Mouse (Mus musculus): ENCODE measurements at regions not wholly inside any gene's neighbourhood (a gene's known extent, or its start where the extent isn't known, plus 50 kb on each side); places are given as distances from the start of the nearest gene placed in this dataset.

GRCm38 (mm10) chr10:8998758-8999398, 113.0 kb upstream of the Sash1 start:
- Histone ChIP-seq H3K9me3 (replicated peaks) (no peaks in the 10 kb centered on the region), H3K36me3 (ENCODE audit: poor library complexity, severe bottlenecking) (no peaks in the 10 kb centered on the region), H3K9ac (no peak overlapping the region), H3K27ac (no peak overlapping the region), H3K4me3 (no peak overlapping the region), H3K27me3 (no peaks in the 10 kb centered on the region), H3K4me1 (0 out of 2 replicates have a peak, but pooled peaks cover 8% of the 10 kb centered on the region), H3K4me2 (no peak overlapping the region)
- peak; percentile 68; the same call in 1 of the 2 replicates for ATAC-seq
- WGBS: 42% methylated on average over 5 of the region's 5 CpGs

- H3K9ac ChIP-seq: no peak overlapping the region
Measured at GRCm38 (mm10) chr10:8998356-8998755, 112.5 kb upstream of the Sash1 start.

DNA sequence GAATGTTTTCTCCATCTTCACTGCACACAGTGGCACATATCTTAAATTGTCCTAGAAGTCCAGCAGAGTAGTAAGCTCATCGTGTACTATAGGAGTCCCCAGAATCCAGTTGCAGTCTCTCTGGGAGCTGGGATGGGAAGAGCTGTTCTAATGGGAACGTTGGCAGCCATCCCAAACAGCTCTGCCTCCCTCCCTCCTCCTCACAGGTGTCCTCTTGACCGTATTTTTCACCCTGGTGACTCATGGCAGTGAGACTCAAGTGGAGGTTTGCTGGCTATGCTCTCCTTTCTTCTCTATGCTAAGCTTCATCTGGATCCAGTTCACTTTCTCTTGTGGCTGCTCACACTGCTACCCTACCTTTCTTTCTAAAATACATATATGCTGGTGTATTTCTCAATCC, 109.2 kb upstream of the Sash1 start:
- Histone ChIP-seq H3K4me2 (no peak overlapping the region), H3K9me3 (replicated peaks) (no peaks in the 10 kb centered on the region), H3K27ac (no peak overlapping the region), H3K9ac (no peak overlapping the region), H3K4me1 (peaks cover 21% of the 10 kb centered on the region; the same call in 1 of the 2 replicates), H3K36me3 (ENCODE audit: poor library complexity, severe bottlenecking) (no peaks in the 10 kb centered on the region), H3K4me3 (no peak overlapping the region), H3K27me3 (no peaks in the 10 kb centered on the region)
- ATAC-seq: no peak
- WGBS: 72% methylated on average over 3 of the region's 3 CpGs

More at GRCm38 (mm10) chr10:8998356-8998755, 112.5 kb upstream of the Sash1 start:
- no peaks in the 10 kb centered on the region for H3K9me3 ChIP-seq (replicated peaks)
- ATAC-seq: no peak
- no peak overlapping the region for H3K4me2 ChIP-seq
- H3K27ac ChIP-seq: no peak overlapping the region
- H3K4me1 ChIP-seq: 0 out of 2 replicates have a peak, but pooled peaks cover 8% of the 10 kb centered on the region
- H3K36me3 ChIP-seq (ENCODE audit: poor library complexity, severe bottlenecking): no peaks in the 10 kb centered on the region
- WGBS: 86% methylated on average over 2 of the region's 2 CpGs
- no peaks in the 10 kb centered on the region for H3K27me3 ChIP-seq
- H3K4me3 ChIP-seq: no peak overlapping the region

GRCm38 (mm10) chr10:8986339-8986738, 100.5 kb upstream of the Sash1 start:
- H3K4me1 ChIP-seq: peaks cover 7% of the 10 kb centered on the region; the same call in 1 of the 2 replicates
- no peaks in the 10 kb centered on the region for H3K36me3 ChIP-seq (ENCODE audit: poor library complexity, severe bottlenecking)
- 0 out of 2 replicates have a peak, but pooled peaks have one; percentile 53 for ATAC-seq
- H3K27me3 ChIP-seq: no peaks in the 10 kb centered on the region
- H3K27ac ChIP-seq: no peak overlapping the region
- H3K4me3 ChIP-seq: no peak overlapping the region
- no peak overlapping the region for H3K9ac ChIP-seq
- no peak overlapping the region for H3K4me2 ChIP-seq
- H3K9me3 ChIP-seq (replicated peaks): no peaks in the 10 kb centered on the region
- WGBS: 74% methylated on average over 7 of the region's 7 CpGs

DNA sequence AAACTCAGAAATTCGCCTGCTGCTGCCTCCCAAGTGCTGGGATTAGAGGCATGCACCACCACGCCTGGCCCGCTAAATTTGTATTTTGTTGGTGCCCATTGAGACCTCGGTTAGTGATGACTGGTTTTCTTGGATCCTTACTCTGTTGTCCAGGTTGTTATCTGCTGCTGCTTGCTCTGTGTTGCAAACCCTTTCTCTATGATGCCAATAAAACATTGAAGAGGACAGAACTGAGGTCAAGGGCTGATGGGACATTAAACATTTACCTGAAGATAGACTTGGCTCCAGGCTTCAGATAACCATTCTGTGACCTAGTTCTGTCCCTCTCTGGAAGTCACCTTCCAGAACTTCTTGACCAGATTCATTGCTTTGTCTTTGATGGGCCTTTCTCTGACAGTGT, 97.5 kb upstream of the Sash1 start:
- Histone ChIP-seq H3K9ac (no peak overlapping the region), H3K4me3 (no peak overlapping the region), H3K9me3 (replicated peaks) (no peaks in the 10 kb centered on the region), H3K27me3 (no peaks in the 10 kb centered on the region), H3K36me3 (ENCODE audit: poor library complexity, severe bottlenecking) (no peaks in the 10 kb centered on the region), H3K4me2 (no peak overlapping the region), H3K27ac (no peak overlapping the region), H3K4me1 (0 out of 2 replicates have a peak, but pooled peaks cover 5% of the 10 kb centered on the region)
- no peak for ATAC-seq
- 80% methylated on average over 4 of the region's 4 CpGs for WGBS

DNA sequence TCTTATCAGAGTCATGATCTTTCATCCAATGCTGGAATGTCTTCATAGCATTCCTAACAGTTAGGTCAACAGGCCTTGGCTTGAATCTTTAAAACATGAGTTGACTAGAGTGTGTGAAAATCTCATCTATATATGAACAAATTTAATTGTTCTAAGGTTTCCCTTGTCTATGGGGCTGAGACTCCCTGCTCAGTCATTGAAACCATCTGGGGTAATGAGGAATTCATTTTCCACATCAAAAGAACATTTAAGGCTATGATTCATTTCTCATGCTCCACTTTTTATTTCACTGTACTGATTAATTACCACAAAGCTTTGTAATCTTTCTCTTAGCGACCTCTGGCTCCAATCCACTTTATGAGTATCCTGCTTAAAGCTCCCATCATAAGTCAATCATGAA, 94.7 kb upstream of the Sash1 start:
- Histone ChIP-seq H3K9me3 (replicated peaks) (no peaks in the 10 kb centered on the region), H3K9ac (no peak overlapping the region), H3K4me3 (no peak overlapping the region), H3K4me2 (no peak overlapping the region), H3K27me3 (no peaks in the 10 kb centered on the region), H3K27ac (no peak overlapping the region), H3K4me1 (no peaks in the 10 kb centered on the region), H3K36me3 (ENCODE audit: poor library complexity, severe bottlenecking) (no peaks in the 10 kb centered on the region)
- no peak for ATAC-seq
- WGBS: 80% methylated on average over 1 of the region's 1 CpGs

- Histone ChIP-seq H3K9ac (no peak overlapping the region), H3K9me3 (replicated peaks) (no peaks in the 10 kb centered on the region), H3K4me2 (no peak overlapping the region), H3K27me3 (no peaks in the 10 kb centered on the region), H3K36me3 (ENCODE audit: poor library complexity, severe bottlenecking) (no peaks in the 10 kb centered on the region), H3K4me3 (no peak overlapping the region), H3K27ac (no peak overlapping the region), H3K4me1 (no peaks in the 10 kb centered on the region)
- no peak for ATAC-seq
- 92% methylated on average over 3 of the region's 3 CpGs for WGBS
Measured at GRCm38 (mm10) chr10:8978595-8978994, 92.7 kb upstream of the Sash1 start.

DNA sequence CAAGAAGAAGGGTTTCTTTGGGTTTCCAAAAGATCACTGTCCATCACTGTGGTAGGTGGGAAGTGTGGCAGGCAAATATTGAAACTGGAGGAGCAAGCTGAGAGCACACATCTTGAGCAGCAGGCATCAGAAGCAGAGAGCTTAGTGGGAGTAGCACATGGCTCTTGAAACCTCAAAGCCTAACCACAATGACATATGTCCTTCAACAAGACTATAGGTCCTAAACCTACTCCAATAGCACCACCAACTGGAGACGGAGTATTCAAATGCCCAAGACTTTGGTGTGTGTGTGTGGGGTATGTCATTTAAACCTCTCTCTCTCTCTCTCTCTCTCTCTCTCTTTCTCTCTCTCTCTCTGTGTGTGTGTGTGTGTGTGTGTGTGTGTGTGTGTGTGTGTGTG, 88.1 kb upstream of the Sash1 start:
- H3K36me3 ChIP-seq (ENCODE audit: poor library complexity, severe bottlenecking): no peaks in the 10 kb centered on the region
- no peak overlapping the region for H3K4me3 ChIP-seq
- H3K27ac ChIP-seq: no peak overlapping the region
- no peak overlapping the region for H3K4me2 ChIP-seq
- no peaks in the 10 kb centered on the region for H3K27me3 ChIP-seq
- WGBS: 60% methylated on average over 1 of the region's 1 CpGs
- no peak for ATAC-seq
- no peak overlapping the region for H3K9ac ChIP-seq
- H3K4me1 ChIP-seq: no peaks in the 10 kb centered on the region
- no peaks in the 10 kb centered on the region for H3K9me3 ChIP-seq (replicated peaks)

DNA sequence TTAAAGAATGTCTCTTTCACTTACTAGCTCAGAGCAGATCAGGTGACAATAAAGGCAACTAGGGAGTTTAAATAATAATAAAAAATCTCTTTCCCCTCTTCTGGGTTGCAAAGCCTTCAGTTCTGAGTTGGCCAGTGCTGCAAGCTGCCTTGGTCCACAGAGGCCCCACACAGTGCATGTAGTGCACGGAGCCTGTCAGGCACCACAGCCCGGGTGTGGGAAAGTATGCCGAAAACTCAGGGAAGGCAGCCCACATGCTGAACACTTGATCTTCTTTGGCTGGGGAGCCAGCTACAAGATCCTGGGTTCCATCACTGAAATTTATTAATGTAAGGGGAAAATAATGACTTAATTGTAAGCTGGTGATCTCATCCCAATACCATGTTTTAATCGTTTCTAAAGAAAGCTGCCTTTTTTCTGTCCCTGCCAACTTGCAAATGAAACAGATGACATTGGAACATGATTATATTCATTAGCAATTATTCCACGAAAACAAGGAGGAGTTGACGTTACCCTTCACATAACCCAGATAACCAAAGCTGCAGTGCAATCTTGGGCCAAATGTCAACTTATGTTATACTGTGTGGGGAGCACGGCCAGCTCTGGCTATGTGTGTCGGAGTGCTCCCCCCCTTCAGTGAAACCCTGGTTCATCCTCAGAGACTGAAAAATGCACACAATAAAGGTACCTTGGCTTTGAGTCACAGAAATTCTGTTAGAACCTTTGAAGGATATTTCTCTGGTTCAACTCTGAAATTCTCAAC, 87.1 kb upstream of the Sash1 start:
- no peak overlapping the region for H3K9ac ChIP-seq
- 0 out of 2 replicates have a peak, but pooled peaks cover 2% of the 10 kb centered on the region for H3K4me1 ChIP-seq
- H3K4me3 ChIP-seq: no peak overlapping the region
- 67% methylated on average over 8 of the region's 8 CpGs for WGBS
- no peak for ATAC-seq
- no peak overlapping the region for H3K27ac ChIP-seq
- no peaks in the 10 kb centered on the region for H3K9me3 ChIP-seq (replicated peaks)
- no peaks in the 10 kb centered on the region for H3K27me3 ChIP-seq
- no peaks in the 10 kb centered on the region for H3K36me3 ChIP-seq (ENCODE audit: poor library complexity, severe bottlenecking)
- no peak overlapping the region for H3K4me2 ChIP-seq

DNA sequence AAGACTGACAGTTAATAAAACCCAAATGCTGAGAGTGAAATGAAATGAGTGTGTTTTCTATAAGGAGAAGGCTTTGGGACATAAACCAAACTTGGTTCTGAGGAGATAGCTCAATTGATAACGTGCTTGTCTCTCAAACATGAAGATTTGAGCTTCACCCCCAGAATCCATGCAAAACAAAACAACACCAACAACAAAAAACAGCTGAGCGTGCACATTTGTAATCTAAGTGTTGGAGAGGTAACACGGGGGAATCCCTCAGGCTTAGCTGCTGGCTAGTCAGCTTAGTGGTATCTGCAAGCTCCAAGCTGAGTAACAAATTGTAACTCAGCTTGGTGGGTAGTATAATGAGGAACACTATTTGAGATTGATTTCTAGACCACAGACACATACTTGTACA, 84.9 kb upstream of the Sash1 start:
- H3K27me3 ChIP-seq: no peaks in the 10 kb centered on the region
- H3K27ac ChIP-seq: no peak overlapping the region
- H3K4me1 ChIP-seq: 0 out of 2 replicates have a peak, but pooled peaks cover 3% of the 10 kb centered on the region
- H3K36me3 ChIP-seq (ENCODE audit: poor library complexity, severe bottlenecking): no peaks in the 10 kb centered on the region
- no peak for ATAC-seq
- H3K9ac ChIP-seq: no peak overlapping the region
- H3K4me3 ChIP-seq: no peak overlapping the region
- no peak overlapping the region for H3K4me2 ChIP-seq
- 88% methylated on average over 3 of the region's 3 CpGs for WGBS
- H3K9me3 ChIP-seq (replicated peaks): no peaks in the 10 kb centered on the region

GRCm38 (mm10) chr10:8969586-8969985, 83.7 kb upstream of the Sash1 start:
- Histone ChIP-seq H3K9ac (no peak overlapping the region), H3K27ac (no peak overlapping the region), H3K36me3 (ENCODE audit: poor library complexity, severe bottlenecking) (no peaks in the 10 kb centered on the region), H3K27me3 (no peaks in the 10 kb centered on the region), H3K4me1 (0 out of 2 replicates have a peak, but pooled peaks cover 3% of the 10 kb centered on the region), H3K4me3 (no peak overlapping the region), H3K9me3 (replicated peaks) (no peaks in the 10 kb centered on the region), H3K4me2 (no peak overlapping the region)
- no peak for ATAC-seq

GRCm38 (mm10) chr10:8969016-8969415, 83.1 kb upstream of the Sash1 start:
- no peak overlapping the region for H3K27ac ChIP-seq

More at GRCm38 (mm10) chr10:8969016-8969415, 83.1 kb upstream of the Sash1 start:
- no peaks in the 10 kb centered on the region for H3K27me3 ChIP-seq
- no peak for ATAC-seq
- no peaks in the 10 kb centered on the region for H3K9me3 ChIP-seq (replicated peaks)
- no peak overlapping the region for H3K9ac ChIP-seq
- no peak overlapping the region for H3K4me3 ChIP-seq
- 0 out of 2 replicates have a peak, but pooled peaks cover 3% of the 10 kb centered on the region for H3K4me1 ChIP-seq
- 89% methylated on average over 5 of the region's 5 CpGs for WGBS
- H3K36me3 ChIP-seq (ENCODE audit: poor library complexity, severe bottlenecking): no peaks in the 10 kb centered on the region
- H3K4me2 ChIP-seq: no peak overlapping the region

All from forebrain, embryonic 13.5 days (tissue).